Mouse (Mus musculus): ENCODE data around the gene Fxyd2.

- TF ChIP-seq CTCF (IDR thresholded peaks at IDR 0.05; ENCODE audit: borderline replicate concordance, control insufficient read depth, extremely low read depth, insufficient read depth, low read length, poor library complexity) (no peak), POLR2A (IDR thresholded peaks at IDR 0.05; ENCODE audit: control insufficient read depth, extremely low read depth, insufficient read depth, low read length, poor library complexity) (no peak)
These were observed 35.7 kb upstream of the Fxyd2 start for GRCm38 (mm10) chr9:45363639-45364214.
